Mouse (Mus musculus) brown adipose tissue, adult 24 weeks (tissue): Measurements from ENCODE around the gene Rsf1. TPM values are rescaled to one million over a fixed set of nuclear protein-coding genes. Genes with fewer than 3 reads are reported as not detected.

ENCODE experiments used
- H3K27ac ChIP-seq: fragments of 200-500 bp; replicated peaks from 2 replicates; pipeline ENCODE4 v1.5.1; 2012; ENCODE audit warnings: low read depth, mild to moderate bottlenecking, low read length
- H3K4me1 ChIP-seq: fragments of 200-500 bp; 2 replicates; pipeline ENCODE4 v1.6.1; 2012; ENCODE audit warnings: low read length, mixed read lengths; ENCODE audit not compliant: control insufficient read depth, insufficient read depth, insufficient read length
- H3K4me3 ChIP-seq: fragments of 200-500 bp; 2 replicates; pipeline ENCODE4 v1.5.1; 2012; ENCODE audit warnings: low read depth, mild to moderate bottlenecking, low read length, moderate library complexity; ENCODE audit not compliant: insufficient read depth
- polyA plus RNA-seq: library from polyadenylated mRNA; stranded (reverse); fragments of >200 nt; gene quantifications from 2 replicates; pipeline ENCODE4 v1.2.4, GENCODE M21; 2012; ENCODE audit not compliant: missing spikeins, insufficient read depth, insufficient read length

Gene Rsf1
- polyA plus RNA-seq, 1 experiment, result 9.5 TPM

DNA sequence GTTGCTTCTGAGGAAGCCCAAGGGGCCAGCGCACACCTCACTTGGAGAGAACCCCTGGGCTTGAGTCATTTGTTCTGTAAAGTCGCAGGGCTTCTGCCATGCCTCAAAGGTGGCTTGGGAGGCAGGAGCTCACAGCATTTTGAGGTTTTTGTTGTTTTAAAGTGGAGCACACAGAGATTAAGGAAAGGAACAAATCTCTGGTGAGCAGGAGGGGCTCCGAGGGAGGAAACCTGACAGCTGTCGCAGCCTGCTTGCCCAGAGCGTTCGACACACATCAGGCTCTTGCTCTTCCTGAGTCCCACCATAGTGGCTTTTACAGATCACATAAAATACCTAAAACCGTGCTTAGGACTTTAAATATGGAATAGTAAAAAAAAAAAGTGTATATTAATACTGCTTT is 147.1 kb downstream of the Rsf1 start:
- Histone ChIP-seq H3K27ac (no peak overlapping the region), H3K4me1 (peaks cover 5% of the 10 kb centered on the region; the same call in 1 of the 2 replicates), H3K4me3 (no peak overlapping the region)

GRCm38 (mm10) chr7:97728666-97729614 is 149.3 kb downstream of the Rsf1 start:
- Histone ChIP-seq H3K4me1 (peaks cover 5% of the 10 kb centered on the region; the same call in 1 of the 2 replicates), H3K4me3 (no peak overlapping the region), H3K27ac (no peak overlapping the region)

- peaks cover 5% of the 10 kb centered on the region; the same call in 1 of the 2 replicates for H3K4me1 ChIP-seq
- H3K27ac ChIP-seq, result no peak overlapping the region
These were observed 150.7 kb downstream of the Rsf1 start for GRCm38 (mm10) chr7:97730427-97730826.

GRCm38 (mm10) chr7:97733606-97734005 is 153.9 kb downstream of the Rsf1 start:
- H3K27ac ChIP-seq, result no peak overlapping the region
- no peak overlapping the region for H3K4me3 ChIP-seq
- H3K4me1 ChIP-seq, result peaks cover 13% of the 10 kb centered on the region; the same call in 1 of the 2 replicates

More at GRCm38 (mm10) chr7:97730427-97730826, 150.7 kb downstream of the Rsf1 start:
- H3K4me3 ChIP-seq, result no peak overlapping the region

DNA sequence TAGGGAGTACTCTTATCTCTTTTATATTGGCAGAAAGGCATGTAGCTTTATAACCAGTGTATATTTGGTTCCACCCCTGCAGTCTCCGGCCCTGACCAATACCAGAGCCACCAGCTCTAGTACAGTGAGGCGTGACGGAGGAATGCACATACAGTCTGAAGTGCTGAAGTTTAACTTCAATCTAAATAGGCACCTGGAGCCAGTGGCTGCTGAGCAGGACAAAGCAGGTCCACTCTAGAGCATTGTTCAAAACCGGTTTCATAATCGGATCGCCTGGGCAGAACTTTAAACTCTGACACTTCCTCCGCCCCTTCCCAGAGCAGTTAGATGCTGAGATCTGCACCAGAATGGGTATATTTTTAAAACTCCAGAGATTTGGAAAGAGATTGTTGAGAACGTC is 155.3 kb downstream of the Rsf1 start:
- H3K27ac ChIP-seq, result no peak overlapping the region
- H3K4me3 ChIP-seq, result no peak overlapping the region
- peaks cover 13% of the 10 kb centered on the region; the same call in 1 of the 2 replicates for H3K4me1 ChIP-seq

DNA sequence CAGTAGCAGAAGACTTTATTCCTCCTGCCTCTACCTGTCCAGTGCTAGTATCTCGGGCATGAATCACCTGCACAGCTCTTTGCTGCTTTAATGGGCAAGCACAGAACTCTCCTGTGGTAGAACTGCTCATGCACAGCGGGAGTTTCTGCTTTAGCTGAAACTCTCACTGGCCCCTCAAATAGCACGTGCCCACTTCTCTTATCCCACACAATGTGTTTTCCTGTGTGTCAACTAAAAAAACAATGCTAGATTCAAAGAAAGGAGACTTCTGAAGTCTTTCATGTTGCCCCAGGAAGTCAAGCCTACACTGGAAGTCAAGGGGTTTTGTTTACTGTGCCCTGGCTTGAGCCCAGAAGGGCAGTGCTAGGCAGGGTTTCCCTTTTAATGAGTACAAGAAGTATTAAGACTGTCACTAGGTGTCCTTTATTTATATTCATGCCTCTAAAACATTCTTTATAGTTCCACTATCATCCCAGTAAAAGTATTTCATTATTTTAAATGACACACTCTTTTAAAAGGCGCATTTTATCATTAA is 156.3 kb downstream of the Rsf1 start:
- H3K27ac ChIP-seq, result no peak overlapping the region
- H3K4me3 ChIP-seq, result no peak overlapping the region
- H3K4me1 ChIP-seq, result peaks cover 9% of the 10 kb centered on the region

- H3K27ac ChIP-seq, result no peak overlapping the region
- peaks cover 11% of the 10 kb centered on the region for H3K4me1 ChIP-seq
- H3K4me3 ChIP-seq, result peak overlapping the region; percentile 87
These were observed 157.6 kb downstream of the Rsf1 start for GRCm38 (mm10) chr7:97737256-97737637.

DNA sequence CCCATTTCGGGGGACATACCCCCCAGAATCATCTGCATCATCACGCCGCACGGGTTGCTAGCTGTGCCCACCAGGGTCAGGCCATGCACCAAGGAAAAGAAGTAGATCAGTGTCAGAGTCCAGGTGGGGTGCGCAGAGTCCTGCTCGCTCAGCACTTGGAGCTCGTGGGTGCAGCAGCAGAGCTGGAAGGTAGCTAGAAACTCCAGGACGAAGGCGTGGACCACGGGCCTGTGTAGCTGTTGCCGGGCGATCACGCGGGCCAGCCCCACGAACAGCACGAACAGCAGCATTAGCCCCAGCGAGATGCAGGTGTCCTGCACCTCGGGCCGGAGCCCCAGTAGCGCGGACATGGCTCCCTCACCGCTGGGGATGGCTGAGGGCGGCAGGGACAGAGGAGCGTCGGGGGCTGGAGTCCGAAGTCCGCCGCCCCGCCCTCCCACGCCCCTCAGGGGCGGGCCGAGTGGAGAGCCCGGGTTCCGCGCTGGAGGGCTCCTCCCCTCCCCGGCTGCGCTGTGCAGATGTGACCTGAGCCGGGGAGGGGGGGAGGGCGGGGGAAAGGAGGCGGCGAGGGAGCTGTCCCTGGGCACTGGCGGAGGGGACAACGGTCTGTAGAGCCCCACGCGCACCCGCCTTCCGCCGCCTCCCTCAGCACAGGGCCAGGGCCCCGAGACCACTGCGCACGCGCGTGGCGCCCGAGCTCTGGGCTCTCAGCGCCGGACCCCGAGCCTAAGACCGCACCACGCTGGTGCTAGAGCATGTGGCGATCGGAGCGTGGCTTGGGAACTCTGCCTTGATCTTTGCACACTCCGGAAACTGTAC is 158.2 kb downstream of the Rsf1 start, which contains the start of gene Aqp11:
Aqp11 (minus strand) TSS at position 652 of the 819 bp plus-strand sequence.
- Histone ChIP-seq H3K4me3 (peak within 1 kb of the TSS; percentile 87), H3K27ac (peak within 1 kb of the TSS; percentile 14; the same call in 1 of the 2 replicates), H3K4me1 (peaks cover 11% of the 10 kb centered on the region)

DNA sequence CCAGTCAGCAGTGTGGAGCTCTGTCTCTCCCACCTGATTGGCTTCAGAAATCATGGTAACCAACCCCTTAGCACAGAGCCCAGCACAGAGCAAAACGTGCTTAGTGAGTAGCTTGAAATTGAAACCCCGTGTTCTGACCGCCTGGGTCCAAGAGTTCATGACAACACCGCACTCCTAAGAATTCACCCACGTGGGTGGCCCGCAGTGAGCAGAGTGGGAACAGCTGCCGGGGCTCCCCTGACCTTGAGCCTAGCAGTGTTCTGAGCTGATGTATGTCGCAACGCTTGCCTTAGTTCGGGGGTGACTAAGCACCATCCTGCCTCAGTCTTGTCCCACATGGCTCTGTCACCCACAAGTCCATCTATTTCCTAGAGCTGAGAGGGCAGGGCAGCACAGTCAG is 161.3 kb downstream of the Rsf1 start:
- H3K4me1 ChIP-seq, result peaks cover 9% of the 10 kb centered on the region
- H3K27ac ChIP-seq, result 0 out of 2 replicates have a peak overlapping the region, but pooled peaks have one; percentile 2
- H3K4me3 ChIP-seq, result no peak overlapping the region

DNA sequence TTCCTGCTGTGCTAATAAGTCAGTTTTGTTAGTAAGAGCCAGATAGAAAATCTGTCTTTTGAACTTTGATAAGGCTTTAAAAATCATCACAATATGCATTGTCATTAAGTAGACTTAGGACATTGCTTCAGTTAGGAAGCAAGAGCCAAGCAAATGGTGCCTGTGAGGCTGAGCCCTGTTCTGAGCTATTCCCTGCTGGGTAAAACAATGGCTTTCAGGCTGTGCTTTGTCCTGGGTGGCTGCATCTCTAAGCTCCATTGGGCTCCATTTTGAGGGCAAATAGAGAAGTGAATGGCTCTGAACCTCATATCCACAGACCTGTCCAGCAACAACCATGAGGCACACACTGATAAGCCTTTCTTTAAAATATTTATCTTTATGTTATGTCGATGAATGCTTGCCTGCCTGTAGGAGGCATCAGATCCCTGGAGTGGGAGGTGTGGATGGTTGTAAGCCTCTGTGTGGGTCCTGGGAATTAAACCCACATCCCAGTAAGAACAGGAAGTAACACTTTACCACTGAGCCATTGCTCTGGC is 162.1 kb downstream of the Rsf1 start:
- Histone ChIP-seq H3K4me3 (no peak overlapping the region), H3K4me1 (peaks cover 8% of the 10 kb centered on the region), H3K27ac (no peak overlapping the region)

Other genes starting within 250 kb of the Rsf1 start
- 2.3 TPM in 1 of 2 replicates, not detected in the other for gene Usp35, start 247.9 kb upstream of the Rsf1 start, polyA plus RNA-seq
- 6.3 and 6.8 TPM in 2 replicates for gene Kctd21, start 247.6 kb upstream of the Rsf1 start, polyA plus RNA-seq
- gene Alg8, start 208.3 kb upstream of the Rsf1 start, polyA plus RNA-seq, result 5.0 and 9.6 TPM in 2 replicates
- 931 and 1,246 TPM in 2 replicates for gene Ndufc2, start 179.9 kb upstream of the Rsf1 start, polyA plus RNA-seq
- 5,792 and 7,164 TPM in 2 replicates for gene Thrsp, start 162.2 kb upstream of the Rsf1 start, polyA plus RNA-seq
- 0.67 and 2.2 TPM in 2 replicates for gene Kctd14, start 128.6 kb upstream of the Rsf1 start, polyA plus RNA-seq
- 18.9 and 20.0 TPM in 2 replicates for gene Ints4, start 98.9 kb upstream of the Rsf1 start, polyA plus RNA-seq
- gene Aamdc, start 392 bp upstream of the Rsf1 start, polyA plus RNA-seq, result 144 and 173 TPM in 2 replicates
- gene Clns1a, start 116.7 kb downstream of the Rsf1 start, polyA plus RNA-seq, result 35.8 and 36.6 TPM in 2 replicates
- gene Aqp11, start 158.4 kb downstream of the Rsf1 start, polyA plus RNA-seq, result 3.3 and 4.6 TPM in 2 replicates
- gene Pak1, start 208.7 kb downstream of the Rsf1 start, polyA plus RNA-seq, result 1.6 and 1.9 TPM in 2 replicates